Mouse (Mus musculus) liver, embryonic 14.5 days (tissue): Measurements from ENCODE around the gene Frmpd4.

Experiments
- CTCF ChIP-seq: IDR thresholded peaks from 2 replicates; pipeline ENCODE4 v1.5.1; 2016; ENCODE audit warnings: antibody characterized with exemption, low read depth, control low read depth
- EP300 ChIP-seq: IDR thresholded peaks from 2 replicates; pipeline ENCODE4 v1.6.1; 2016; ENCODE audit warnings: antibody characterized with exemption, low read depth

- TF ChIP-seq CTCF (no peak), EP300 (no peak)
Observed at GRCm38 (mm10) chrX:168292506-168292905, 284.5 kb downstream of the Frmpd4 start.
